In the genomic region with DNA sequence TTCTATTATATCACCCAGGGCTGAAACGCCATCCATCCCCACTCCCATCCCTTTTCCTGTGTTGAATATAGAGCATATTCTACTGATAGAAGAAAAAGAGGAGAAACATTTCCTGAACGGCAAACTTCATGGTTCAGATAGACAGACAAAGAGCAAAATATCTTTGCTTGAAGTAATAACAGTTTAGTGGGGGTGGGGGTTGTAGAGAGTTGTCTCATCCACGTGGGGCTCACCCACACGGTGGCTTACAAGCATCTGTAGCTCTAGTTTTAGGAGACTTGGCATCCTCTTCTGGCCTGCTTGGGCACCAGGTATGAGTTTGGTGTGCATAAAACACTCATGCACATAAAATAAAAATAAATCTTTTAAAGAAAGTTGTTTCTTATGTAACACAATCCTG, we compare ENCODE assay signal across 9 mouse cellular contexts. TPM values are rescaled to one million over a fixed set of nuclear protein-coding genes. Genes with fewer than 3 reads are reported as not detected.
DNase-seq lines count a peak whose midpoint lies in the region; ATAC-seq and TF ChIP-seq lines count a peak whose summit lies in the region.
"Had no signal": no experiment of that assay in that cellular context is flagged by ENCODE, and none has a peak within 500 bp of the region (broad histone marks: within the 10 kb centered on the region; RNA-seq: fewer than 3 reads in every experiment).

No protein-coding gene starts in this region.

- DNase-seq in kidney, adult 2 months = no peak
- peak; percentile 51 for DNase-seq in brain, adult 2 months (ENCODE audit: low read depth, low spot score)
- DNase-seq in embryo, embryonic 9.5 days (ENCODE audit: extremely low spot score) = no peak
- no peak for DNase-seq in spleen, postnatal 36 days (ENCODE audit: low spot score in 2 of 2)
- DNase-seq: gastrocnemius, postnatal 14 days had no signal

- peaks cover 33% of the 10 kb centered on the region for H3K4me1 ChIP-seq in kidney, embryonic 14.5 days (ENCODE audit: control insufficient read depth, insufficient read depth, low read length)
- H3K4me1 ChIP-seq in kidney, adult 2 months (ENCODE audit: control insufficient read depth, insufficient read depth, low read length) = no peaks in the 10 kb centered on the region
- peaks cover 29% of the 10 kb centered on the region for H3K4me1 ChIP-seq in hindbrain, embryonic 12.5 days
- peaks cover 24% of the 10 kb centered on the region for H3K4me1 ChIP-seq in midbrain, embryonic 13.5 days (replicated peaks)

- H3K9ac ChIP-seq in kidney, embryonic 14.5 days (ENCODE audit: low read depth, low read length) = peak overlapping the region; percentile 91; the same call in 1 of the 2 replicates
- peak overlapping the region; percentile 99; the same call in 1 of the 2 replicates for H3K9ac ChIP-seq in hindbrain, embryonic 12.5 days
- peak overlapping the region; percentile 100 for H3K9ac ChIP-seq in midbrain, embryonic 13.5 days (replicated peaks)

- H3K27me3 ChIP-seq in kidney, embryonic 14.5 days (ENCODE audit: control insufficient read depth, insufficient read depth, low read length) = no peaks in the 10 kb centered on the region
- no peaks in the 10 kb centered on the region for H3K27me3 ChIP-seq in kidney, adult 2 months (replicated peaks; ENCODE audit: control insufficient read depth, insufficient read depth, low read length)
- no peaks in the 10 kb centered on the region for H3K27me3 ChIP-seq in hindbrain, embryonic 12.5 days
- peaks cover 2% of the 10 kb centered on the region; the same call in 1 of the 2 replicates for H3K27me3 ChIP-seq in midbrain, embryonic 13.5 days

- TF ChIP-seq CTCF in kidney, adult 2 months (conservative IDR thresholded peaks at IDR 0.05; ENCODE audit: insufficient read depth, insufficient read length, low read depth, low read length) = no peak

- ATAC-seq in kidney, embryonic 14.5 days (ENCODE audit: low FRiP score, low TSS enrichment) = no peak
- ATAC-seq in hindbrain, embryonic 12.5 days (ENCODE audit: low FRiP score) = no peak
- ATAC-seq in midbrain, embryonic 13.5 days = no peak
- ATAC-seq in granulocyte monocyte progenitor cell, adult 5-6 weeks (replicated peaks; ENCODE audit: poor library complexity, severe bottlenecking) = no peak

- H3K9me3 ChIP-seq in kidney, embryonic 14.5 days (ENCODE audit: control insufficient read depth, low read length) = no peaks in the 10 kb centered on the region
- no peaks in the 10 kb centered on the region for H3K9me3 ChIP-seq in hindbrain, embryonic 12.5 days (replicated peaks)
- no peaks in the 10 kb centered on the region for H3K9me3 ChIP-seq in midbrain, embryonic 13.5 days

- H3K4me3 ChIP-seq in kidney, embryonic 14.5 days (ENCODE audit: low read length) = peak overlapping the region; percentile 81
- H3K4me3 ChIP-seq in kidney, adult 2 months (ENCODE audit: insufficient read depth, low read depth, low read length) = no peak overlapping the region
- H3K4me3 ChIP-seq in hindbrain, embryonic 12.5 days = peak overlapping the region; percentile 91
- peak overlapping the region; percentile 93 for H3K4me3 ChIP-seq in midbrain, embryonic 13.5 days (replicated peaks)

- H3K4me2 ChIP-seq in kidney, embryonic 14.5 days (replicated peaks; ENCODE audit: low read depth, low read length) = peak overlapping the region; percentile 80
- peak overlapping the region; percentile 77 for H3K4me2 ChIP-seq in hindbrain, embryonic 12.5 days (replicated peaks)
- H3K4me2 ChIP-seq in midbrain, embryonic 13.5 days (replicated peaks) = peak overlapping the region; percentile 81

- no peaks in the 10 kb centered on the region for H3K36me3 ChIP-seq in kidney, embryonic 14.5 days (ENCODE audit: control insufficient read depth, insufficient read depth, low read length)
- no peaks in the 10 kb centered on the region for H3K36me3 ChIP-seq in kidney, adult 2 months (ENCODE audit: control insufficient read depth, insufficient read depth, low read length)
- no peaks in the 10 kb centered on the region for H3K36me3 ChIP-seq in hindbrain, embryonic 12.5 days
- no peaks in the 10 kb centered on the region for H3K36me3 ChIP-seq in midbrain, embryonic 13.5 days

- 0 out of 2 replicates have a peak overlapping the region, but pooled peaks have one; percentile 87 for H3K27ac ChIP-seq in kidney, embryonic 14.5 days (ENCODE audit: low read depth, low read length)
- H3K27ac ChIP-seq in kidney, adult 2 months (ENCODE audit: insufficient read depth, low read depth, low read length) = no peak overlapping the region
- no peak overlapping the region; the same call in 1 of the 2 replicates for H3K27ac ChIP-seq in hindbrain, embryonic 12.5 days
- H3K27ac ChIP-seq in midbrain, embryonic 13.5 days = peak overlapping the region; percentile 97

- TF ChIP-seq POLR2A in kidney, adult 2 months (IDR thresholded peaks at IDR 0.05; ENCODE audit: low read depth, low read length) = no peak

- WGBS in kidney, embryonic 14.5 days = 23% methylated on average over 4 of the region's 4 CpGs
- 69% methylated on average over 4 of the region's 4 CpGs for WGBS in kidney, adult 2 months
- WGBS in hindbrain, embryonic 12.5 days = 35% methylated on average over 4 of the region's 4 CpGs
- WGBS in midbrain, embryonic 13.5 days = 41% methylated on average over 4 of the region's 4 CpGs

RNA-seq across cellular contexts. Expression of a gene that starts 0.6 kb away (rescaled TPM):
- 2,275 and 2,927 TPM in 2 replicates for polyA plus RNA-seq in kidney, embryonic 14.5 days (2014; fragmentation: Nextera tagmentation; extraction: Ambion mirVana)
- polyA plus RNA-seq in kidney, adult 2 months (2012; rRNA removed) = 28.0 and 54.7 TPM in 2 replicates
- 5,652 and 6,223 TPM in 2 replicates for polyA plus RNA-seq in hindbrain, embryonic 12.5 days (2016; fragmentation: Nextera tagmentation; extraction: Ambion mirVana)
- polyA plus RNA-seq in midbrain, embryonic 13.5 days (2015; fragmentation: Nextera tagmentation; extraction: Ambion mirVana) = 4,994 and 5,054 TPM in 2 replicates
- total RNA-seq in granulocyte monocyte progenitor cell, adult 5-6 weeks (2014; fragmentation: Nextera tagmentation) = 601 and 668 TPM in 2 replicates
- total RNA-seq in granulocyte monocyte progenitor cell, adult 5-6 weeks (2017) = 357 and 410 TPM in 2 replicates

RNA-seq across cellular contexts. Expression of a gene that starts 59.4 kb away (rescaled TPM):
- 35.9 and 47.9 TPM in 2 replicates for polyA plus RNA-seq in kidney, embryonic 14.5 days (2014; fragmentation: Nextera tagmentation; extraction: Ambion mirVana)
- 107 and 160 TPM in 2 replicates for polyA plus RNA-seq in kidney, adult 2 months (2012; rRNA removed)
- polyA plus RNA-seq in hindbrain, embryonic 12.5 days (2016; fragmentation: Nextera tagmentation; extraction: Ambion mirVana) = 46.5 and 49.0 TPM in 2 replicates
- 25.7 and 26.1 TPM in 2 replicates for polyA plus RNA-seq in midbrain, embryonic 13.5 days (2015; fragmentation: Nextera tagmentation; extraction: Ambion mirVana)
- 46.3 TPM in 2 replicates for total RNA-seq in granulocyte monocyte progenitor cell, adult 5-6 weeks (2014; fragmentation: Nextera tagmentation)
- total RNA-seq in granulocyte monocyte progenitor cell, adult 5-6 weeks (2017) = 101 and 122 TPM in 2 replicates

Comparison
In these comparisons a context has a peak if more than half of its experiments do, and no peak if none do; other contexts are left out.
1. H3K27ac ChIP-seq: peak in kidney, embryonic 14.5 days (single experiment) and midbrain, embryonic 13.5 days (single experiment); none in kidney, adult 2 months (single experiment) and hindbrain, embryonic 12.5 days (single experiment).
2. RNA of a gene that starts 0.6 kb away (polyA plus RNA-seq): 5,652 to 6,223 TPM in hindbrain, embryonic 12.5 days, 4,994 to 5,054 TPM in midbrain, embryonic 13.5 days and 2,275 to 2,927 TPM in kidney, embryonic 14.5 days; 28.0 to 54.7 TPM in kidney, adult 2 months; every median in the first group is over 10 times any median in the second.
3. Peak in every context shown above with its lines, with median percentiles within 50 percentile points of each other: H3K4me2 ChIP-seq and H3K9ac ChIP-seq.